ENCODE assay signal across 9 mouse cellular contexts in the genomic region with DNA sequence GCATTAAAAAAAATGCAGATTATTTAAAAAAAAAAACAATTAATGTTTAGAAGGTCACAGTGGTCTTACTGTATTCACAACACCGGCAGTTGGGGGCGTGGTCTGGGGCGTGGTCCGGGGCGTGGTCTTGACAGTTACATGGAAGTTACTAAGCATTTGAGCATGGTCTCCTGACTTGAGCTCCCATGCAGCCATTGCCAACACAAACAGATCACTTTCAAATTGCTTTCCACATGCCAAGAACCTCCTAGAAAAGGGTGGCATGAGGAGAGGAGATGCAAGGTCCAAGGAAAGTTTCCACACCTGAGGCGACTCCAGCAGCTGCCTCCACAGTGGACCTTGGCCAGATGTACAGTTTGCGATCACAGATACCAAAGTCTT. TPM values are rescaled to one million over a fixed set of nuclear protein-coding genes. Genes with fewer than 3 reads are reported as not detected.
DNase-seq lines count a peak whose midpoint lies in the region; ATAC-seq and TF ChIP-seq lines count a peak whose summit lies in the region.
"Had no signal": no experiment of that assay in that cellular context is flagged by ENCODE, and none has a peak within 500 bp of the region (broad histone marks: within the 10 kb centered on the region; RNA-seq: fewer than 3 reads in every experiment).

No protein-coding gene starts in this region.

- H3ac ChIP-seq in myocyte (ENCODE audit: control insufficient read depth, insufficient read length) = no peak overlapping the region

- H3K9me3 ChIP-seq in limb, embryonic 13.5 days = no peaks in the 10 kb centered on the region
- no peaks in the 10 kb centered on the region for H3K9me3 ChIP-seq in limb, embryonic 10.5 days (replicated peaks)
- no peaks in the 10 kb centered on the region for H3K9me3 ChIP-seq in midbrain, embryonic 16.5 days (replicated peaks; ENCODE audit: control insufficient read depth, low read length, poor library complexity, severe bottlenecking)

- no peaks in the 10 kb centered on the region for H3K4me1 ChIP-seq in limb, embryonic 13.5 days
- 0 out of 2 replicates have a peak, but pooled peaks cover 2% of the 10 kb centered on the region for H3K4me1 ChIP-seq in limb, embryonic 10.5 days
- peaks cover 13% of the 10 kb centered on the region for H3K4me1 ChIP-seq in midbrain, embryonic 16.5 days (ENCODE audit: control insufficient read depth, insufficient read depth, low read length)

- no peak for DNase-seq in limb, embryonic 10.5 days (ENCODE audit: low spot score)
- peak; percentile 23 for DNase-seq in adipocyte (ENCODE audit: low spot score)
- DNase-seq in urinary bladder, postnatal 10 days (ENCODE audit: low spot score) = no peak

- no peaks in the 10 kb centered on the region for H3K36me3 ChIP-seq in limb, embryonic 13.5 days
- no peaks in the 10 kb centered on the region for H3K36me3 ChIP-seq in limb, embryonic 10.5 days
- no peaks in the 10 kb centered on the region for H3K36me3 ChIP-seq in myocyte (ENCODE audit: control insufficient read depth, insufficient read depth)
- H3K36me3 ChIP-seq in midbrain, embryonic 16.5 days (ENCODE audit: control insufficient read depth, insufficient read depth, low read length) = no peaks in the 10 kb centered on the region

- H3K79me2 ChIP-seq in myocyte (ENCODE audit: control insufficient read depth, insufficient read depth) = no peaks in the 10 kb centered on the region

- no peaks in the 10 kb centered on the region; the same call in 1 of the 2 replicates for H3K27me3 ChIP-seq in limb, embryonic 13.5 days
- H3K27me3 ChIP-seq in limb, embryonic 10.5 days (ENCODE audit: low read depth, poor library complexity, severe bottlenecking) = peaks cover 4% of the 10 kb centered on the region; the same call in 1 of the 2 replicates
- no peaks in the 10 kb centered on the region for H3K27me3 ChIP-seq in myocyte (ENCODE audit: control insufficient read depth, insufficient read depth, insufficient read length)
- no peaks in the 10 kb centered on the region for H3K27me3 ChIP-seq in midbrain, embryonic 16.5 days (ENCODE audit: control insufficient read depth, insufficient read depth, low read depth, low read length)

- H3K4me2 ChIP-seq in limb, embryonic 13.5 days (replicated peaks) = 0 out of 2 replicates have a peak overlapping the region, but pooled peaks have one; percentile 12
- H3K4me2 ChIP-seq in myocyte (ENCODE audit: low read depth) = peak overlapping the region; percentile 50
- H3K4me2 ChIP-seq in midbrain, embryonic 16.5 days (ENCODE audit: low read length) = no peak overlapping the region; the same call in 1 of the 2 replicates

- 32% methylated on average over 7 of the region's 7 CpGs for WGBS in limb, embryonic 13.5 days
- WGBS in limb, embryonic 10.5 days = 30% methylated on average over 7 of the region's 7 CpGs
- 33% methylated on average over 7 of the region's 7 CpGs for WGBS in midbrain, embryonic 16.5 days

- no peak overlapping the region for H3K27ac ChIP-seq in limb, embryonic 13.5 days
- no peak overlapping the region for H3K27ac ChIP-seq in limb, embryonic 10.5 days
- no peak overlapping the region for H3K27ac ChIP-seq in midbrain, embryonic 16.5 days (ENCODE audit: low read length)

- ATAC-seq in limb, embryonic 13.5 days (ENCODE audit: low FRiP score, low read depth) = no peak
- ATAC-seq in granulocyte monocyte progenitor cell, adult 5-6 weeks (replicated peaks; ENCODE audit: poor library complexity, severe bottlenecking) = peak; percentile 79
- ATAC-seq in activated CD4-positive, CD25-positive, alpha-beta regulatory T cell, adult 4 months = no peak
- no peak for ATAC-seq in midbrain, embryonic 16.5 days

- no peak overlapping the region for H3K4me3 ChIP-seq in limb, embryonic 13.5 days
- H3K4me3 ChIP-seq in limb, embryonic 10.5 days = no peak overlapping the region
- no peak overlapping the region for H3K4me3 ChIP-seq in myocyte
- H3K4me3 ChIP-seq in midbrain, embryonic 16.5 days (ENCODE audit: low read depth, low read length) = no peak overlapping the region

- H3K9ac ChIP-seq in limb, embryonic 13.5 days = no peak overlapping the region
- no peak overlapping the region for H3K9ac ChIP-seq in midbrain, embryonic 16.5 days (ENCODE audit: low read depth, low read length)

- no peak for TF ChIP-seq POLR2A in myocyte (IDR thresholded peaks at IDR 0.05; ENCODE audit: insufficient read length, low read depth)

TF ChIP-seq in myocyte, 11 proteins besides CTCF, POLR2A, EP300 and RAD21:
- TF ChIP-seq REST (IDR thresholded peaks at IDR 0.05; ENCODE audit: insufficient read depth, insufficient read length) = no peak
- TF ChIP-seq TCF3 (IDR thresholded peaks at IDR 0.05; ENCODE audit: insufficient read length, low read depth) = no peak
- TF ChIP-seq USF1 (IDR thresholded peaks at IDR 0.05; ENCODE audit: low read depth) = no peak
- TF ChIP-seq CEBPB (IDR thresholded peaks at IDR 0.05; ENCODE audit: insufficient read depth, poor library complexity, severe bottlenecking) = no peak
- TF ChIP-seq TCF12 (IDR thresholded peaks at IDR 0.05; ENCODE audit: insufficient read depth, poor library complexity, severe bottlenecking) = no peak
- no peak for TF ChIP-seq E2F4 (IDR thresholded peaks at IDR 0.05; ENCODE audit: insufficient read depth)
- no peak for TF ChIP-seq MYOG (IDR thresholded peaks at IDR 0.05; ENCODE audit: control insufficient read depth in 1 of 3, insufficient read depth in 1 of 3, insufficient read length in 2 of 3, low read depth in 2 of 3)

RNA-seq across cellular contexts. Expression of gene Ldhal6b, which starts 40.6 kb away (rescaled TPM):
- not detected in 2 replicates for polyA plus RNA-seq in limb, embryonic 13.5 days (2015; fragmentation: Nextera tagmentation; extraction: Ambion mirVana)
- not detected in 2 replicates for polyA plus RNA-seq in limb, embryonic 10.5 days (2016; fragmentation: Nextera tagmentation; extraction: Ambion mirVana)
- total RNA-seq in granulocyte monocyte progenitor cell, adult 5-6 weeks (2014; fragmentation: Nextera tagmentation) = 1.4 and 6.5 TPM in 2 replicates
- not detected in 2 replicates for total RNA-seq in granulocyte monocyte progenitor cell, adult 5-6 weeks (2017)
- polyA plus RNA-seq in myocyte (2012; fragmentation: generic; extraction: Trizol) = 0.06 TPM
- polyA plus RNA-seq in activated CD4-positive, CD25-positive, alpha-beta regulatory T cell, adult 4 months (2017; shearing (Covaris generic)) = under 1 TPM in 1 of 2 experiments, not detected in 1; 0.30 TPM
- 0.25 TPM in 1 of 2 replicates, not detected in the other for polyA plus RNA-seq in midbrain, embryonic 16.5 days (2015; fragmentation: Nextera tagmentation; extraction: Ambion mirVana)
- polyA plus RNA-seq: liver, embryonic 16.5 days had no signal
